Mouse (Mus musculus) kidney, postnatal 25 days (tissue): ENCODE results near the gene Tmem131l.
A peak's percentile ranks its signal among the peaks of the same experiment; 100 is the strongest.

ENCODE experiments used
- DNase-seq, 2 experiments: peaks; one replicate each; pipeline ENCODE4 v3.0.0; 2021; ENCODE audit warnings: mixed read lengths in 2 of 2

Tmem131l gene

GRCm38 (mm10) chr3:84046206-84046605 lies 6.2 kb upstream of the Tmem131l start:
- no peak for DNase-seq

- DNase-seq: no peak
Measured at GRCm38 (mm10) chr3:84041739-84042138, 1.8 kb upstream of the Tmem131l start.

GRCm38 (mm10) chr3:84040476-84041082 lies 604 bp upstream of the Tmem131l start:
- DNase-seq: peak; percentile 58 to 71

- peak; percentile 54 to 82 for DNase-seq
Measured at GRCm38 (mm10) chr3:84038981-84039645, 862 bp downstream of the Tmem131l start.

- no peak for DNase-seq
Measured at GRCm38 (mm10) chr3:84038126-84038525, 1.8 kb downstream of the Tmem131l start.

- no peak for DNase-seq
Measured at GRCm38 (mm10) chr3:84037536-84037935, 2.4 kb downstream of the Tmem131l start.

- no peak for DNase-seq
Measured at GRCm38 (mm10) chr3:84036866-84037265, 3.1 kb downstream of the Tmem131l start.

GRCm38 (mm10) chr3:84035728-84036364 lies 4.1 kb downstream of the Tmem131l start:
- DNase-seq: no peak

GRCm38 (mm10) chr3:84034115-84034780 lies 5.7 kb downstream of the Tmem131l start:
- no peak for DNase-seq

GRCm38 (mm10) chr3:84032933-84033730 lies 6.8 kb downstream of the Tmem131l start:
- DNase-seq: no peak

- DNase-seq: no peak
Measured at GRCm38 (mm10) chr3:84032419-84032818, 7.6 kb downstream of the Tmem131l start.

- no peak for DNase-seq
Measured at GRCm38 (mm10) chr3:84031216-84031615, 8.8 kb downstream of the Tmem131l start.

- no peak for DNase-seq
Measured at GRCm38 (mm10) chr3:84028968-84029367, 11.0 kb downstream of the Tmem131l start.

- DNase-seq: no peak
Measured at GRCm38 (mm10) chr3:84027691-84028159, 12.2 kb downstream of the Tmem131l start.

- no peak for DNase-seq
Measured at GRCm38 (mm10) chr3:84024512-84025072, 15.4 kb downstream of the Tmem131l start.

GRCm38 (mm10) chr3:84022723-84023122 lies 17.3 kb downstream of the Tmem131l start:
- DNase-seq: no peak

- no peak for DNase-seq
Measured at GRCm38 (mm10) chr3:84022201-84022584, 17.8 kb downstream of the Tmem131l start.

- no peak for DNase-seq
Measured at GRCm38 (mm10) chr3:84021217-84022200, 18.5 kb downstream of the Tmem131l start.

GRCm38 (mm10) chr3:84020528-84020927 lies 19.4 kb downstream of the Tmem131l start:
- DNase-seq: no peak

GRCm38 (mm10) chr3:84015484-84016016 lies 24.4 kb downstream of the Tmem131l start:
- no peak for DNase-seq
